Mouse (Mus musculus) left cerebral cortex, postnatal 4 days (tissue): ENCODE results near the gene A430078G23Rik. TPM values are rescaled to one million over a fixed set of nuclear protein-coding genes. Genes with fewer than 3 reads are reported as not detected.

Experiments
- total RNA-seq, 2 experiments: library from RNA; stranded (reverse); gene quantifications; 2 replicates each; pipeline ENCODE4 v1.2.3; 2021

A430078G23Rik gene
- total RNA-seq, 2 experiments from 2014 or later, result 0.30 TPM; not detected in 1

Other genes starting within 250 kb of the A430078G23Rik start
- 10 to 100 TPM; 59.8 to 61.2 TPM for gene Insr, start 73.8 kb upstream of the A430078G23Rik start, total RNA-seq
- gene Arhgef18, start 39.6 kb downstream of the A430078G23Rik start, total RNA-seq, result 10 to 100 TPM; 37.1 to 38.9 TPM
- gene Pex11g, start 114.3 kb downstream of the A430078G23Rik start, total RNA-seq, result under 1 TPM; 0.64 to 0.66 TPM
- gene Tex45, start 117.4 kb downstream of the A430078G23Rik start, total RNA-seq, result not detected
- 10 to 100 TPM; 43.3 TPM for gene Zfp358, start 139.7 kb downstream of the A430078G23Rik start, total RNA-seq
- 10 to 100 TPM; 74.8 to 81.3 TPM for gene Mcoln1, start 147.0 kb downstream of the A430078G23Rik start, total RNA-seq
- gene Pnpla6, start 162.0 kb downstream of the A430078G23Rik start, total RNA-seq, result 10 to 100 TPM; 75.9 to 81.6 TPM
- gene C330021F23Rik, start 214.6 kb downstream of the A430078G23Rik start, total RNA-seq, result not detected
- 100 to 1,000 TPM; 109 to 118 TPM for gene Camsap3, start 233.9 kb downstream of the A430078G23Rik start, total RNA-seq